Mouse (Mus musculus) spleen, adult 2 months (tissue): ENCODE data around the gene Kctd11. TPM values are rescaled to one million over a fixed set of nuclear protein-coding genes. Genes with fewer than 3 reads are reported as not detected.
"Not testable (repeated sequence)": the region's sequence is repeated elsewhere in the genome, so short reads cannot be mapped to it uniquely, and the experiment has no call there.

Source experiments
- DNase-seq, 2 experiments: peaks; one replicate each; pipeline versions ENCODE4 v3.0.0 to v3.0.0-alpha.2; 2012 to 2021; ENCODE audit warnings: low spot score in 2 of 2, low read depth in 1 of 2
- H3K27ac ChIP-seq: fragments of 200-500 bp; 2 replicates; pipeline ENCODE4 v1.5.1; 2012; ENCODE audit warnings: low read length, inconsistent platforms; ENCODE audit not compliant: insufficient read depth
- H3K27me3 ChIP-seq: fragments of 200-500 bp; 2 replicates; pipeline ENCODE4 v1.6.1; 2012; ENCODE audit warnings: mild to moderate bottlenecking, moderate library complexity, low read length, inconsistent platforms; ENCODE audit not compliant: control insufficient read depth, insufficient read depth
- H3K36me3 ChIP-seq: fragments of 200-500 bp; 2 replicates; pipeline ENCODE4 v1.6.1; 2012; ENCODE audit warnings: mild to moderate bottlenecking, low read length, inconsistent platforms; ENCODE audit not compliant: control insufficient read depth, insufficient read depth
- H3K4me1 ChIP-seq: fragments of 200-500 bp; 2 replicates; pipeline ENCODE4 v1.6.1; 2011; ENCODE audit warnings: inconsistent platforms; ENCODE audit not compliant: control insufficient read depth, insufficient read depth, insufficient read length
- H3K4me3 ChIP-seq: fragments of 200-500 bp; 2 replicates; pipeline ENCODE4 v1.5.1; 2011; ENCODE audit warnings: mild to moderate bottlenecking, inconsistent platforms; ENCODE audit not compliant: insufficient read depth, insufficient read length; ENCODE audit errors: extremely low read depth
- CTCF ChIP-seq: fragments of 200-500 bp; IDR thresholded peaks from 2 replicates; pipeline ENCODE4 v1.5.1; 2011; ENCODE audit warnings: mild to moderate bottlenecking, inconsistent platforms; ENCODE audit not compliant: insufficient read depth, insufficient read length, insufficient replicate concordance; ENCODE audit errors: extremely low read depth
- POLR2A ChIP-seq: fragments of 200-500 bp; IDR thresholded peaks from 2 replicates; pipeline ENCODE4 v1.6.1; 2011; ENCODE audit warnings: low read depth, low read length, inconsistent platforms
- WGBS: fragments of 180-500 bp; shearing (Covaris S2); methylation state at CpG from one replicate; pipeline ENCODE4 v1.1.7; 2018; 5-methylcytosine and 5-hydroxymethylcytosine counted together
- polyA plus RNA-seq: library from polyadenylated mRNA; depleted of rRNA; stranded (reverse); fragments of >200 nt; gene quantifications from 2 replicates; pipeline ENCODE4 v1.2.3, GENCODE M21; 2012

Kctd11 gene
- polyA plus RNA-seq, 1 experiment: 3.6 TPM

DNA sequence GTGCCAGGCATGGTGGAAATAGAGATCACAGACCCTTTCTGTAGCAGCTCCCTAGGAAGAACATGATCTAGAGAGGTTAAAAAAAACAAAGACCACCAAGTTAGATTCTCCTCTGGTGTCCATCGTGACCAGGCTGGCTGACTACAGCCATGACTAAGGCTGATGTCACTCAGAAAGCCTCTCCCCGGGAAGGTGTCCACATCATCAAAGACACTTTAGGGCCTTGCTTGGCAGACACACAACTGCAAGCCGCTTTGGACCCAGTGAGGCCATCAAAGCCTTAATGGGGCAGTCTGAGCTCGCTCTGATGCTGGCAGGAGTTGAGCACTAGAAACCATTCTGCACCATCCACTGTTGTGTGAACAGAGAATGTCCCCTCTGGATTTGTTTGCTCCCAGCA lies 8.8 kb downstream of the Kctd11 start:
- 84% methylated on average over 4 of the region's 4 CpGs for WGBS
- no peak for DNase-seq

DNA sequence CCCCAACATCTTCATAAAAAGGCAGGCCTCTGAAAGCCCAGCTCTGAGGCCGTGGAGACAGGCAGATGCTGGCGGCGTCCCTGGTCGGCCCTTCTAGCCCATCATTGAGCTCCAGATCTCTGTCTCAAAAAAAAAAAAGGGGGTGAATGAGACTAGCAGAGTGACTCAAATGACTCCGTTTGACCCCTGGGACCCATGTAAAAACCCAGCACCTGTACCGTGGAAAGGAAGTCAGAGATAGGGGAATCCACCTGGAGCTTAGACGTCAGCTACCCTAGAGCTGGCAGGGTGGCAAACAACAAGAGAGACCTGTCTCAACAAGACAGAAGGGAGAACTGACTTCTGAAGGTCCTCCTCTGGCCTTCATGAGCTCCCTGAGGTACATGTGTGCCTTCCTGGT lies 9.4 kb downstream of the Kctd11 start:
- TF ChIP-seq CTCF: no peak
- no peak for TF ChIP-seq POLR2A
- DNase-seq: no peak
- 86% methylated on average over 7 of the region's 7 CpGs for WGBS
- H3K36me3 ChIP-seq: no peaks in the 10 kb centered on the region
- H3K4me1 ChIP-seq: no peaks in the 10 kb centered on the region
- H3K4me3 ChIP-seq: no peak overlapping the region
- H3K27me3 ChIP-seq: no peaks in the 10 kb centered on the region
- no peak overlapping the region for H3K27ac ChIP-seq

More for the DNA sequence above, 8.8 kb downstream of the Kctd11 start:
- Histone ChIP-seq H3K4me3 (no peak overlapping the region), H3K4me1 (no peaks in the 10 kb centered on the region), H3K36me3 (no peaks in the 10 kb centered on the region), H3K27ac (no peak overlapping the region), H3K27me3 (no peaks in the 10 kb centered on the region)
- TF ChIP-seq CTCF (no peak), POLR2A (no peak)

DNA sequence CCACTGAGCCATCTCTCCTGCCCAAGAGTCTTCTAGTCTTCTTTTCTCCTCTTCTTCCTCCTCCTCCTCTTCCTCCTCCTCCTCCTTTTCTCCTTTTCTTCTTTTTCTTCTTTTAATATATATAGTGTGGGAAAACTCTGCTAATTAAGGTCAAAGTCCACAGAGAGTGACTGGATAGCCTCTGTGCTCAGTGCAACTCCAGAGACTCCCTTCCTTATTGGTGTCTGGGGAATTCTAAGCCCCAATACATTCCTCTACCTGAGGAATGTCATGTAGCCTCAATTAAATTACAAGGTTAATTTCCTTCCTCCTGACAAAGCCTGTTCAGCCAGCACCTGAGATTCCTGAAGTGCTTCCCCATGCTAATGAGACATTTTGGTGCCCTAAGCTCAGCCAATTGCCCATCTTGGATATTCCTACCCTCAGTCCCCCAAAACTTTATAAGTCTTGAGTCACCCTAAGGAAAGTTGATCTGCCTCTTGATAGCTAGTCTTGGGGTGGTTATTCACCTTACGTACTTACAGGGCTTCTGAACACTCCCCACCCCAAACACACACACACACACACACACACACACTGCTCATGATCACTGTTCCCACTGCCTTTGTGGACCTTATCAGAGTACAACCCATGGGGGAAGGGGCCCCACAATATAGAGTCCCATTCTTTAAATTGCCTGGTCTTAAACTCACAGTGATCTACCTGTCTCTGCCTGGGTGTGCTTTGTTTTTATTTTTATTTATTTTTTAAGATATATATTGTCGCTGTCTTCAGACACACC lies 10.7 kb downstream of the Kctd11 start:
- Histone ChIP-seq H3K4me1 (no peaks in the 10 kb centered on the region), H3K27me3 (no peaks in the 10 kb centered on the region), H3K27ac (no peak overlapping the region), H3K4me3 (no peak overlapping the region), H3K36me3 (no peaks in the 10 kb centered on the region)
- TF ChIP-seq CTCF (no peak), POLR2A (no peak)
- WGBS: 93% methylated on average over 2 of the region's 2 CpGs
- no peak for DNase-seq

DNA sequence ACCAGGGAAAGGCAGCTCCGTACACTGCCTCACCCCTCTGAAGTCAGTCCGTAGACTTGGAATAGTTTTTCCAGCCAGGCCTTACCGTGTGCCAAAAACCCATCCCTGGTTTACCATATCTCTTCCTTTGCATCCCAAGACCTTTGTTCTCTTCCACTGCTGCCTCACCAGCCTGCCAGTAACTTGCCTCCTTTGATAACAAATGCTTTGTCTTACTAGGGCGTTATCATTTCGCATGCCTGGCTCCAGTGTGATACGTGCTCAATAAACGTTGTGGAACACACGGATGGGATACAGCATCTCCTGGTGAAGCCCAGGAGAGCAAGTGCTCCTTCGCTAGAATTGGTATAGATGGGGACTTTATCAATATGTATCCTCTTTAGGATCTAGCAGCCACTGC lies 13.9 kb downstream of the Kctd11 start:
- Histone ChIP-seq H3K36me3 (no peaks in the 10 kb centered on the region), H3K4me3 (no peak overlapping the region), H3K4me1 (no peaks in the 10 kb centered on the region), H3K27ac (no peak overlapping the region), H3K27me3 (no peaks in the 10 kb centered on the region)
- no peak for DNase-seq
- 82% methylated on average over 9 of the region's 9 CpGs for WGBS
- TF ChIP-seq POLR2A (no peak), CTCF (no peak)

DNA sequence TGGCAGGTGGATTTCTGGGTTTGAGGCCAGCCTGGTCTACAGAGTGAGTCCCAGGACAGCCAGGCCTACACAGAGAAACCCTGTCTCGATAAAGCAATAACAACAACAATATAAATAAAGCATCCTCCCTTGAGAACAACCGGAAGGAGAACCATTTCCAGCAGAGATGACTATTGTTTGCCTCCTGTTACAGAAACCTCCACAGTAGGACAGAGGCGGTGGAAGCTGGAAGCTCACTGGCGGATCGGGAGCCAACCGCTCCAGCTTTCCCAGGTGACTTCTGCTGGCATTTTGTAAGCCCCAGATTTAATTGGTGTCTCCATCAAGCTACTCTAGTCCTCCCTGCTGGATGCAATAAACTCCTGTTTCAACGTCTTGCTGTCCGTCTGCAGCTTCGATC lies 15.6 kb downstream of the Kctd11 start:
- Histone ChIP-seq H3K27ac (no peak overlapping the region), H3K27me3 (no peaks in the 10 kb centered on the region), H3K4me1 (no peaks in the 10 kb centered on the region), H3K36me3 (no peaks in the 10 kb centered on the region), H3K4me3 (no peak overlapping the region)
- no peak for DNase-seq
- TF ChIP-seq CTCF: no peak
- TF ChIP-seq POLR2A: no peak
- WGBS: 92% methylated on average over 9 of the region's 9 CpGs

DNA sequence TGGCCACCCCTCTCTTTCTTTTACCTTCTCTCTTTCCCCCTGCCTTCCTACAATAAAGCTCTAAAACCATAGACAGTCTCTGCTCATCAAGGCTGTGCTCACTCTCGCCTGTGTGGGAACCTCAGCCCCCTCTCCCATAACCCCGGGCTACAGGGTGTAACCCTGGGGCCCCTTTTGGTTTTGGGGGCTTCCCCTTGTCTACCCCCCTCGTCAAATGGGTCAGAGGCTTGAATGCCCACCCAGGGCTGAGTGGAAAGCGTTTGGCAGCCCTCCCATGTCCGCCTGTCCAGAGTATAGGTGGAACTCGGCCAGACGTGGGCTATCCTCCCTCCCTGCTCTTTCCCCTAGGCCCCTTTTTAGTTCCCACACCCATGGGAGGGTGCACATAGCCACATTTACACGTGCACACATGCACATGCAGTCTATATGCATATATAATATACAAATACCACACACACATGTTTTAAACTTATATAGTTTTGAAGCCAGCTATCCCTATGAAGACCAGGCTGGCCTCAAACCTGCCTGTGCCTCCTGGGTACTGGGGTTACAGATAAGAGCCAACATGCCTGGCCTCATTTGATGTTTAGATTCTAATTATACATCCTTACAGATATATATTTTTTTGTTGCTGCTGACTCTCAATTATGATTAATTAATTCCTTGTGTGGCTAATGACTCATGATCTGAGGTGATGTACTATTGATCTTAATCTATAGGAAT lies 16.9 kb downstream of the Kctd11 start:
- H3K36me3 ChIP-seq: no peaks in the 10 kb centered on the region
- no peaks in the 10 kb centered on the region for H3K27me3 ChIP-seq
- 50% methylated on average over 8 of the region's 8 CpGs for WGBS
- no peak overlapping the region for H3K4me3 ChIP-seq
- no peak for DNase-seq
- no peak overlapping the region for H3K27ac ChIP-seq
- TF ChIP-seq CTCF (no peak), POLR2A (no peak)
- H3K4me1 ChIP-seq: no peaks in the 10 kb centered on the region

DNA sequence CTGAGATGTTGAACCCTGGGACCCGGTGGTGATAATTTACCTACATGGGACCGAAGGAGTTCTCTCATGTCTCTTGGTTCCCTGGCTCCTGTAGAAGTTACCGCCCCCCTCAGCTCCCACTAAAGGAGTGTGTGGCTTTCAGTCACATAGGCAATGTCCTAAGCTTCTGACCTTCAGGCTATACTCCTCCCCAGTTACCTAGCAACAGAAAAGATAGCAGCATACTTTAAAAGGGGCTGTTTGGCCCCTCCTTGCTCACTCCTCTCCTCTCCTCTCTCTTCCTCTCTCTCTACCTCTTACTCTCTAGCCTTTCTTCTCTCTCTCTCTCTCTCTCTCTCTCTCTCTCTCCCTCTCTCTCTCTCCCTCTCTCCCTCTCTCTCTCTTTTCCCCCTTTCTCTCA lies 17.5 kb downstream of the Kctd11 start:
- H3K27ac ChIP-seq, DNase-seq, H3K4me1 ChIP-seq, H3K27me3 ChIP-seq, H3K4me3 ChIP-seq, H3K36me3 ChIP-seq: not testable (repeated sequence)
- WGBS: 95% methylated on average over 3 of the region's 3 CpGs
